Mouse (Mus musculus): ENCODE measurements around the gene Gpr180.

Gene Gpr180

GRCm38 (mm10) chr14:118207347-118207746 lies 70.4 kb downstream of the Gpr180 start:
- no peak for DNase-seq (ENCODE audit: low spot score in 2 of 2)

GRCm38 (mm10) chr14:118209642-118210041 lies 72.7 kb downstream of the Gpr180 start:
- no peak for DNase-seq (ENCODE audit: low spot score in 2 of 2)

- no peak for DNase-seq (ENCODE audit: low spot score in 2 of 2)
These were observed 75.3 kb downstream of the Gpr180 start for GRCm38 (mm10) chr14:118212188-118212804.

Data from natural killer cell, adult 2 months (primary cell).